ENCODE assay signal across 31 mouse cellular contexts in genomic region chr16:97605957-97606721, GRCm38 (mm10). TPM values are rescaled to one million over a fixed set of nuclear protein-coding genes. Genes with fewer than 3 reads are reported as not detected.
DNase-seq lines count a peak whose midpoint lies in the region; ATAC-seq and TF ChIP-seq lines count a peak whose summit lies in the region.
"Had no signal": no experiment of that assay in that cellular context is flagged by ENCODE, and none has a peak within 500 bp of the region (broad histone marks: within the 10 kb centered on the region; RNA-seq: fewer than 3 reads in every experiment).

No protein-coding gene starts in this region.

- H3K27ac ChIP-seq in intestine, embryonic 16.5 days (ENCODE audit: low read length): peak overlapping the region; percentile 77
- peak overlapping the region; percentile 61 for H3K27ac ChIP-seq in kidney, adult 2 months (ENCODE audit: insufficient read depth, low read depth, low read length)
- H3K27ac ChIP-seq in kidney, postnatal 0 days: peak overlapping the region; percentile 68
- H3K27ac ChIP-seq: heart, embryonic 10.5 days; heart, embryonic 15.5 days; hindbrain, embryonic 12.5 days; hindbrain, postnatal 0 days; limb, embryonic 12.5 days; liver, embryonic 12.5 days; midbrain, embryonic 12.5 days; neural tube, embryonic 12.5 days had no signal

- no peak overlapping the region for H3K9ac ChIP-seq in intestine, embryonic 16.5 days (ENCODE audit: low read depth, low read length)
- H3K9ac ChIP-seq in kidney, postnatal 0 days (ENCODE audit: low read depth, low read length): no peak overlapping the region
- H3K9ac ChIP-seq: heart, embryonic 15.5 days; hindbrain, embryonic 12.5 days; limb, embryonic 12.5 days; liver, embryonic 12.5 days; liver, postnatal 0 days; midbrain, embryonic 12.5 days; neural tube, embryonic 12.5 days had no signal

- TF ChIP-seq POLR2A in kidney, adult 2 months (IDR thresholded peaks at IDR 0.05; ENCODE audit: low read depth, low read length): no peak

- peak overlapping the region; percentile 42 for H3K4me2 ChIP-seq in intestine, embryonic 16.5 days (ENCODE audit: low read depth, low read length)
- H3K4me2 ChIP-seq in kidney, postnatal 0 days (ENCODE audit: low read length): peak overlapping the region; percentile 1
- H3K4me2 ChIP-seq: heart, embryonic 15.5 days; hindbrain, embryonic 12.5 days; limb, embryonic 12.5 days; liver, embryonic 12.5 days; midbrain, embryonic 12.5 days; neural tube, embryonic 12.5 days had no signal

- intact Hi-C loops in left cerebral cortex, postnatal 14 days (cut with DNase I): no loop called here

- H3K4me1 ChIP-seq in intestine, embryonic 16.5 days (ENCODE audit: control insufficient read depth, insufficient read depth, low read length): peaks cover 20% of the 10 kb centered on the region
- peaks cover 32% of the 10 kb centered on the region for H3K4me1 ChIP-seq in kidney, adult 2 months (ENCODE audit: control insufficient read depth, insufficient read depth, low read length)
- no peaks in the 10 kb centered on the region; the same call in 1 of the 2 replicates for H3K4me1 ChIP-seq in kidney, postnatal 0 days (replicated peaks; ENCODE audit: insufficient read depth, low read length)
- H3K4me1 ChIP-seq: megakaryocyte, embryonic 14.5 days had no signal

- 50% methylated on average over 9 of the region's 9 CpGs for WGBS in intestine, embryonic 16.5 days
- 32% methylated on average over 9 of the region's 9 CpGs for WGBS in kidney, adult 2 months
- WGBS in kidney, postnatal 0 days: 63% methylated on average over 9 of the region's 9 CpGs

- peak; percentile 87 for ATAC-seq in intestine, embryonic 16.5 days
- peak; percentile 68 for ATAC-seq in kidney, postnatal 0 days (replicated peaks; ENCODE audit: low FRiP score, low read depth)
- ATAC-seq: forebrain, embryonic 14.5 days; liver, postnatal 0 days had no signal

- H3K27me3 ChIP-seq in intestine, embryonic 16.5 days (replicated peaks; ENCODE audit: control insufficient read depth, insufficient read depth, low read length): peaks cover 23% of the 10 kb centered on the region
- no peaks in the 10 kb centered on the region for H3K27me3 ChIP-seq in kidney, adult 2 months (replicated peaks; ENCODE audit: control insufficient read depth, insufficient read depth, low read length)
- H3K27me3 ChIP-seq in kidney, postnatal 0 days (ENCODE audit: insufficient read depth, low read length): peaks cover 12% of the 10 kb centered on the region; the same call in 1 of the 2 replicates

- H3K36me3 ChIP-seq in intestine, embryonic 16.5 days (ENCODE audit: control insufficient read depth, insufficient read depth, low read length): no peaks in the 10 kb centered on the region
- no peaks in the 10 kb centered on the region for H3K36me3 ChIP-seq in kidney, adult 2 months (ENCODE audit: control insufficient read depth, insufficient read depth, low read length)
- H3K36me3 ChIP-seq in kidney, postnatal 0 days (ENCODE audit: insufficient read depth, low read length): no peaks in the 10 kb centered on the region
- H3K36me3 ChIP-seq: heart, embryonic 10.5 days; heart, embryonic 15.5 days; hindbrain, embryonic 12.5 days; limb, embryonic 12.5 days; liver, embryonic 12.5 days; midbrain, embryonic 12.5 days; neural tube, embryonic 12.5 days had no signal

- H3K9me3 ChIP-seq in intestine, embryonic 16.5 days (ENCODE audit: control insufficient read depth, low read length): no peaks in the 10 kb centered on the region
- H3K9me3 ChIP-seq in kidney, postnatal 0 days (replicated peaks; ENCODE audit: low read length): no peaks in the 10 kb centered on the region
- H3K9me3 ChIP-seq: heart, embryonic 10.5 days; heart, embryonic 15.5 days; hindbrain, embryonic 12.5 days; limb, embryonic 12.5 days; liver, embryonic 12.5 days; midbrain, embryonic 12.5 days; neural tube, embryonic 12.5 days had no signal

- no peak for TF ChIP-seq CTCF in kidney, adult 2 months (conservative IDR thresholded peaks at IDR 0.05; ENCODE audit: insufficient read depth, insufficient read length, low read depth, low read length)
- TF ChIP-seq CTCF in kidney, postnatal 0 days (IDR thresholded peaks at IDR 0.05; ENCODE audit: low read depth): no peak

- 0 out of 2 replicates have a peak overlapping the region, but pooled peaks have one; percentile 7 for H3K4me3 ChIP-seq in intestine, embryonic 16.5 days (ENCODE audit: low read length)
- no peak overlapping the region for H3K4me3 ChIP-seq in kidney, adult 2 months (ENCODE audit: insufficient read depth, low read depth, low read length)
- H3K4me3 ChIP-seq in kidney, postnatal 0 days (replicated peaks; ENCODE audit: low read depth, low read length): no peak overlapping the region
- H3K4me3 ChIP-seq: heart, embryonic 10.5 days; heart, embryonic 15.5 days; hindbrain, embryonic 12.5 days; limb, embryonic 12.5 days; liver, embryonic 12.5 days; megakaryocyte, embryonic 14.5 days; midbrain, embryonic 12.5 days; myocyte; neural tube, embryonic 12.5 days had no signal

- DNase-seq in kidney, adult 2 months: peak; percentile 86
- no peak for DNase-seq in kidney, postnatal 0 days (ENCODE audit: low spot score)
- DNase-seq in kidney, postnatal 4 days: peak; percentile 10 to 38
- DNase-seq in adrenal gland, adult (ENCODE audit: inconsistent age in 2 of 2, low spot score in 1 of 2): no peak
- no peak for DNase-seq in left cerebral cortex, postnatal 14 days (ENCODE audit: low spot score in 2 of 2)
- no peak for DNase-seq in cerebellum, postnatal 14 days
- DNase-seq: adrenal gland, postnatal 10 days; B cell, adult 2 months; cerebellum, adult 11 months; cerebellum, postnatal 25 days; gastrocnemius, postnatal 25 days; heart, adult 11 months; heart, postnatal 36 days; layer of hippocampus, adult 9-11 months; liver, postnatal 0 days; lung, postnatal 4 days; thymus, postnatal 4 days had no signal

RNA-seq across cellular contexts. Expression of gene Tmprss2, which starts 4.9 kb away (rescaled TPM):
- 26.3 and 33.1 TPM in 2 replicates for polyA plus RNA-seq in intestine, embryonic 16.5 days (2015; fragmentation: Nextera tagmentation; extraction: Ambion mirVana)
- 97.2 and 115 TPM in 2 replicates for polyA plus RNA-seq in kidney, adult 2 months (2012; rRNA removed)
- 79.1 and 91.6 TPM in 2 replicates for polyA plus RNA-seq in kidney, postnatal 0 days (2015; fragmentation: Nextera tagmentation; extraction: Ambion mirVana)
- not detected for total RNA-seq in left cerebral cortex, postnatal 14 days (2021)
- total RNA-seq: gastrocnemius, postnatal 25 days; heart, postnatal 36 days; hindbrain, postnatal 0 days; left cerebral cortex, postnatal 25 days had no signal
- polyA plus RNA-seq: forebrain, embryonic 14.5 days; midbrain, postnatal 0 days had no signal

Comparison
In these comparisons a context has a peak if more than half of its experiments do, and no peak if none do; other contexts are left out.
1. DNase-seq: peak in kidney, adult 2 months (single experiment) and kidney, postnatal 4 days (2 of 2); none in kidney, postnatal 0 days (single experiment), adrenal gland, adult (0 of 2), left cerebral cortex, postnatal 14 days (0 of 2) and cerebellum, postnatal 14 days (0 of 2).
2. Peak in every context shown above with its lines, with median percentiles within 50 percentile points of each other: H3K27ac ChIP-seq.